Mouse (Mus musculus) heart, embryonic 11.5 days (tissue): ENCODE measurements around the gene Rab22a. TPM values are rescaled to one million over a fixed set of nuclear protein-coding genes. Genes with fewer than 3 reads are reported as not detected.

Experiments
- microRNA-seq: library from miRNA; unstranded; fragments of <30 nt; microRNA quantifications from one replicate; pipeline ENCODE4, GENCODE M21; 2016; ENCODE audit warnings: borderline number of aligned reads
- polyA plus RNA-seq: library from polyadenylated mRNA; unstranded; fragments of >200 nt; fragmentation: Nextera tagmentation; extraction: Ambion mirVana; gene quantifications from 2 replicates; pipeline ENCODE4 v1.2.1, GENCODE M21; 2014

Gene Rab22a
- polyA plus RNA-seq, 1 experiment from 2014 or later: 30.6 TPM

Small RNA genes lying within 50 kb of the gene (microRNA-seq; reads per million reads assigned to microRNA genes)
- 0.27 reads per million for gene Mir6340

Other genes starting within 250 kb of the Rab22a start
- gene 1700021F07Rik, start 137.2 kb upstream of the Rab22a start, polyA plus RNA-seq: not detected in 2 replicates
- not detected in 2 replicates for gene Ankrd60, start 81.4 kb upstream of the Rab22a start, polyA plus RNA-seq
- gene 1700010B08Rik, start 59.7 kb downstream of the Rab22a start, polyA plus RNA-seq: not detected in 2 replicates
- gene Vapb, start 77.8 kb downstream of the Rab22a start, polyA plus RNA-seq: 7.9 and 11.1 TPM in 2 replicates